Mouse (Mus musculus): ENCODE measurements at regions not wholly inside any gene's neighbourhood (a gene's known extent, or its start where the extent isn't known, plus 50 kb on each side); places are given as distances from the start of the nearest gene placed in this dataset.

DNA sequence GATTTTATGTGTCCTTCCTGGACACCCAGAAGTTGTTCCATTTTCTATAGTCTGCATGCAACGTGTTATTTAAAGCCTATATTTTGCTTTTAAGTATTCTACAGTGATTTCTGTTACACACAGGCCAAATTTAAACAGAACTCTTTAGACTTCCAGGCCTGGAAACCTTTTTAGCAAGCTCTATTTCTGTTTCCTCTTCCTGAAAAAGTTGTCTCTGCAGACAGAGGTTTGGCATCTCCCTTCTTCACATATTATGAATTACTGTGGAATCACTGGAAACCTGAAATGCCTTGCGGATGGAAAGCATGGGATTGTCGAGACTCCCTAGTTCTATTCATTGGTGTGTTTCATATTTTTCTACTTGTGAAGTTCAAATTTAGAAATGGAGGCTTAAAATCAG lies 530.7 kb downstream of the Cd109 start:
- DNase-seq: no peak

DNA sequence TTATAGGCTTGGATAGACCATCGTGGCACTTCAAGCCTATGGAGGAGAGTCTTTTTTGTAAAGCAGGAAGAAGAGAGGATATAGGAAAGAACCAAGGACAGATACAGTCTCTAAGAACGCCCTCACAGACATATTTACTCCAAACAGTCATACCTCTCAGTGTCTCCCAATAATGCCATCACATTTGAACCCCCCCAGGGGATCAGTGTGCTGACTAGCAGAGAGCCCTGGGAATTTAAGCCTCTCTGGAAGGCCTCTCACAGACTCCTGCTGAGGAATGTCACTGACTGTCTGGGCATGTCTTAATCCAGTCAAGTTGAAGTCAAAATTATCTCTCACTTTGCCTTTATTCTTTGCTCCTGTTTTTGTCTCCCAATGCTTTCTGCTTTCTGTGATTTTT lies 550.2 kb downstream of the Cd109 start:
- DNase-seq: no peak

DNA sequence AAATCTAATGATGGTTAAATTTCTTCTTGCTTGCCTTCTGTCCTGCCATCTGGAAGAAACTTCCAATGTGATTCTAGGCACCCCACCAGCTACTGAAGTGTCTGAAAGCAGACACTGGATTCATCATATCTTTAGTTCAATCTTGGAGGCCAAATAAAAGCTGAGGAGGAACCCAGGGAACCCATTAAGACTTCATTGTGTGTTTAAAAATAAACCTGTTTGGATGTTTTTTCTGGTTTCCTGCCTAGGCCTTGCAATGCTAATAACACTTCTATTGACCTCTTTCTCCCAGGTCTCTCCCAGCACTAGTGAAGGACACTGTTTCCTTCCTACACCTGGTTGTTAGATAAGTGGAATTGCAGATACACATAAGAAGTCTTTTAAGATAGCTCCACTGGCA lies 545.6 kb downstream of the Col12a1 start:
- DNase-seq: no peak

DNA sequence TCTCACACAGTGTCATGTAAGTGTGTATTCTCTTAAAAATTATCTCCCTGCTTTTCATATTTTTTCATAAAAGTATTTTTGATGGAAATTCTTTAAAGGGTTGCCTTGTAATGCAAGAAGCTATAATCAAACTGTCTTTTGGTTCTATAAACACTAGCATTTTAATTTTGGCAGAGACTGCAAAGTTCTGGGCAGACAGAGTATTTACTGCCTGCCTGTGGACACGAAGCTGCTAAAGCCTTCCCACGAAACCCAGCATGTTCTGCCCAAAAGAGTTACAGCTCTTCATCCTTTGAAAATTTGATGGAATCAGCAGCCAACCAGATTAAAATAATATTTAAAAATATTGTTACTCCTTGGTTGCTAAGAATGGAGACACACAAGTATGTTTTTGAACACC lies 538.7 kb downstream of the Col12a1 start:
- DNase-seq: no peak

DNA sequence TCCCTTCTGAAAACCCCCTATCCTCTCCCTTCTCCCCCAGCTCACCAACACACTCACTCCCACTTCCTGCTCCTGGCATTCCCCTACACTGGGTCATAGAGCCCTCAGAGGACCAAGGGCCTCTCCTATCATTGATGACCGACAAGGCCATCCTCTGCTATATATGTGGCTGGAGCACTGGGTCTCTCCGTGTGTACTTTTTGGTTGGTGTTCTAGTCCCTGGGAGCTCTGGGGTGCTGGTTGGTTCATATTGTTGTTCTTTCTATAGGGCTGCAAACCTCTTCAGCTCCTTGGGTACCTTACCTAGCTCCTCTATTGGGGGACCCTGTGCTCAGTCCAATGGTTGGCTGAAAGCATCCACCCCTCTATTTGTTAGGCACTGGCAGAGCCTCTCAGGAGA lies 523.2 kb downstream of the Col12a1 start:
- no peak for DNase-seq

DNA sequence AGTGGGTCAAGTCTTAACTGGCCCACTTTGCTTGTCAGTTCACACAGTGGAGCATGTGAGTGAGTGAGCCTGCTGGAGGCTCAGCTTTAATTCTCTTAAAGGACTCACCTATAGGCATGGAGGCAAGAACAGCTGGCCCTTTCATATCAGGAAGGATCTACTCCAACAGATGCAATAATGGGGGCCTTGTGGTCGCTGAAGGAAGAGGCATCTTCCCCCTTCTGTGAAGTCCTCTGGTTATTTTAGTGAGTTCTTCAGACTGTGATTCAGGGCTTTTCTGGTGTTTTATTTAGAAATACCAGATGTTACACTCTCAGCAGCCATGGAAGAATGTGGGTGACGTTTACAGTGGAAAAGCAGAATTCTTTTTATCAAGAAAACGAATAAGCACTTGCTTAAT lies 516.9 kb downstream of the Col12a1 start:
- no peak for DNase-seq

DNA sequence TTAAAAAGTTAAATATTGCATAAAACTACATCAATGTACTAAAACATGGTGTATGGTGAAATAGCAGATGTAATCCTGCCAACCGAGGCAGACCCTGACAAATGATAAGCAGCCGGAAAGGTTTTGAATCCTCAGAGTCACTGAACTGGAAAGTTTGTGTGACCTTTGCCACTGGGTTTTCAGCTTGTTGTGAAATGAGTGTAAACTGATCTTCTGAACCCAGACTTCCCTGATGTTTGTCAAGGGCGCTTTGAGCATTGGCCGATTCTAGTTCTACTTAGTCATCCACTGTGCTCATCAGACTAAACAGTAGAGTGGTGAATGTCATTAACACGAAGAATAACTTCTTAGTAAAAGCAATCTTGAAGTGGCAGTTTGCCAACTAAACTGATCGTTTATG lies 505.3 kb downstream of the Col12a1 start:
- no peak for DNase-seq

DNA sequence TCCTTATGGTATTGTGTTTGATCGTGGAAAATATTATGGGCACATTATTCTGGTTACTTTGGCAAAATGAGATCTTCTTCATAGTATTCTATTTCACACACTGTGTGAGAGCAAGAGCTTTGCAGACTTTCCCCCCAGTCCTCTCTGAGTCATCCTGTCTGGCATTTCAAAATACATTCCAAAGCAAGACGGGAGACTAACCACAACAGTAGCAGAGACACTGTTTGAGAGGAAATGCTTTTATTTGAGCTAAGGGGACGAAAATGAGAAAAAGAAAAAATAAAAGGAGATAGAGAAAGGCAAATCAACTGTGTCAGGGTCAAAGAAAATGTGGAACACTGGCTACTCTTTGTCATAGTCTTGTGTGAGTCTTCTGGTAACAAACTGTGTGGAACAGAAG lies 502.6 kb downstream of the Col12a1 start:
- no peak for DNase-seq

DNA sequence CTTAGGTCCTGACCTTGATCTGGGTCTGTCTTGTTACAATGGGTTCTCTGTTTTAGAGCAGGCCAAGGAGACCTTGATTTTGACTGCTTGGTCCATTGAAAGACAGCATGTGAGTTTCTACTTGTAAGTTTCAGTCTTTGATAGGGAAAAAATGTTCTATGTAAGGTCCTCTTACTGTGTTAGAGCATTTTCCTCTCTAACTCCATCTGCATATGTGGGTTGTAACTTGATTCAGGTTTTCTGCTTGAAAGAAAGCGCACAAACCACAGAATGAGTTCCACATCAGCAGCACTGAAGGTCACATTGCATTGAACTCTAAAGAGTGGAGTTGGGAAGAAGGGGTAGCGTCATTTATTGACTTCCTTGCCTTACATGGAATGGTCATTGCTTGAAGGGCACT lies 502.2 kb downstream of the Col12a1 start:
- no peak for DNase-seq

DNA sequence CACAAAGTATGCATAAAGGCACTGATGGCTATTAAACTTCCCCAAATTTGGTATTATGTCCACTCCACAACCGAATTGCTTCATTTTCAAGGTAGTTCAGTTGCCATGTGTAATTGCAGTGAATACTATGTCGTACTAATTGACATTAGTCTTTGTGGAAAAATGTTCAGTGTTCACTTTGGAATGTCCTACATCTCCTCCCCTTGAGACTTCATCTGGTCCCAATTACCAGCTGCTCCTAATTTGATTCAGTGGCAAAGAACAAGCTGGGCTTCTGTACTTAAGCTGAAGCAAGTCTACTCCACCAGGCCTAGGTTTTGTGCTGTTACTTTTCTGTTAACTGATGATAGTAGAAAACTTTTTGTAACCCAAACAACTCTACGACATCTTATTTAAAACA lies 485.6 kb downstream of the Col12a1 start:
- no peak for DNase-seq

DNA sequence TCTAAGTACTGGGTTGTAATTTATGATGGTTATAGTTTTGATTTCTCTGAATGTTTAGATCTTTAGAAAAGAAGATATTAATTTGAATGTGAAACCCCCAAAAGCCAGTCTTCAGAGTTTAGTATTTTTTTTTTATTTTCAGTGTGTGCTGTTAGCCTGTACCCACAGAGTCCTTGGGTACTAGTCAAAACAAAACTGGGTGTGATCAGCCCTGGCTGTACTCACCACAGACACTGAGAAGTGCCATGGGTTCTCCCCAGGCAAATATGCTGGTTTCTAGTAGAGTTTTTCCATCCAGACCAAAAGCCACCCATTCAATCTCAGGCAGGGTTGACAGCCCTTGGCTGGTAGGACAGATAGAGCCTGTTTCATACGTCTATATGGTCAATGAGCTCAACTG lies 484.9 kb downstream of the Col12a1 start:
- no peak for DNase-seq

DNA sequence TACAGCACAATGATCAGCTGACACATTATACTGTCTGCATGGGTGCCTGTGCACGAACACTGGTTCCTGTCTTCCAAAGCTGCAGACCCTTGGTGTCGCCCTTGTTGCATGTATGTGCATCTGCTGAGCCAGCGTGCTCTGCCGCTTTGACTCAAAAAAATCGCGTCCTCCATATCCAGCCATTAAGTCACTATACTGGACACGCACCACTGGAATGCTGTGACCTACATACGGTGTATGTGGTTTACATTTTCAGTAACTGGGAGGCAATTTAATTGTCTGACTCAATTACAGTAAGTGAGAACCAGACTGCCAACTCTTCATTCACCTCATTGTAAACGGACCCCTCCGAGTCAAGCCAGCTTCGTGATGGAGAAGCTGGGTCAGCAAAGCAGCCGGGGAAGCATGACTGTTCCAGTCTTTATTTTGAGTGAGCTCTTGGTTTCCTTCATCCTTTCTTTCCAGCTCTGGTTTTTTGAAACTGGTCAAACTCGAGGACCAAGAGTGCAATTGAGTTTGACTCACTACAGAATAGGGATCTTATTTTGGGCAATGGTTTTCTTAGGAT lies 448.9 kb downstream of the Col12a1 start:
- DNase-seq: no peak

DNA sequence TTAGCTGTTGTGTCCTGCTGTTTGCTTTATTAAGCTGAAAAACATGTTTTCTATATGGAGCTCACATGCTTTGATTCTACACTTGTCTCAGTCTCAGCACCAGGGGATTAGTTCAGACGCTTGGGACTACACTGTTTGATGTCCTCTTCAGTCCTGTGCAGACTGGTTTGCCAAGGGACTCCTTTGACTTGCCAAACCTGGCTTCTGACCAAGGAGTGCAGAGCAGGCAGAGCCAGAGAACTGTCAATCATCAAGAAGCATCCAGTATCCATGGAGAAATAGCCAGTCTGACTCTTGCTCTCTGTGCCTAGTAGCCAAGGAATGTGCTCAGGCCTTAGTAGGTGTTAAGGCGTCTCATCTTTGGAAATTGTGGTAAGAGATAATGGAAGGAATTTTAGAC lies 448.4 kb downstream of the Col12a1 start:
- DNase-seq: no peak

DNA sequence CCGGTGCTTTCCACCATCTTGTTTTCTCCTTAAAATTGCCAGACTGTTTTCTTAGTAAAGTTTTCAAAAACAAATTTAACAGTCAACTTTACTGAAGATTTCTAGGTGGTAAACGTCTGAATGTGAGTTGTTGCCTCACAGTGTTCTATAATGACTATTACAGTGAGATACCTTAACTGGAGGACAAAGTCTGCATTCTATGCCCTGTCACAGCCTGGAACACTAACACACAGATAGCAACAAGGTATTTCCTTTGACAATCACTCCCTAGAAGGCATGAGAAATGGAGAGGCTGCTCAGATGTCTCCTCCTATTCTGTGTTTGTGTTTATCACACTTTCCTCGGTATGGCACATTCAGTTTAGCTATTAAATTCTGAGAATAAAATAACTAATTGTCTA lies 430.8 kb downstream of the Col12a1 start:
- no peak for DNase-seq

DNA sequence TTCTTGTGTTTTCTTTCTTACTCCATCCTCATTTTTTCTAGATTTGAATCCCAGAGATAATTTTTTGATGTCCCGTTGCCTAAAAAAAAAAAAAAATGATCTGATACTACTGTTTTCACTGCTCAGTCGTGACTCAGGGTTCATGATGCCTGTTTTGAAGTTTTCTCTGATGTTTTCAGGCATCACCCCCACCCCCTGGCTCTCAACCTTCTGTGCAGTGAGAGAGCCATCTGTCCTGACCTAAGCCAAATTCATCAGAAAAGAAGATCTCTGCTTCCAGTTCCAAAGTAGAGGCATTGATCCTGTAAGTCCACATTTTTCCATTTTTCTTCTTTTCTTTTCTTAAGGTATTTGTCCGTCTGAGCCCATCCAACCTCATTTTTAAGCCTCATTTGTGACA lies 423.3 kb downstream of the Col12a1 start:
- DNase-seq: no peak

DNA sequence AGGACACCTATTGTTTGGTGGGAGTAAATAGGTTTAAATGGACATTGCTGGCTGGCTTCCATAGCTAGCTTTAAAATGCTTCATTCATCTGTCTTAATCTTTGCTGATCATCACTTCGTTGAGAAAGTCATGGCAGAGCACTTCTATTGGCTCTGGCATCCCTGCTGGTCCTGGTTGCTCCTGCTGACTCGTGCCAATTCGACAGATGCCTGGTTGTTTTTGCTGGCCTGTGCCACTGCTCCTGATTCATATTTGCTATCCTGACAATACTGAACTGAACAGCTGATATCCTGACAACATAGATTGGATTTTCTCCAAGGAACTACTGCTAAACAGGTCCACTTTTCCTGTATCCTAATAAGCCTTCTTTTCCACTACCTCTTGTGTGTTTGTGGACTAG lies 417.1 kb downstream of the Col12a1 start:
- DNase-seq: no peak

DNA sequence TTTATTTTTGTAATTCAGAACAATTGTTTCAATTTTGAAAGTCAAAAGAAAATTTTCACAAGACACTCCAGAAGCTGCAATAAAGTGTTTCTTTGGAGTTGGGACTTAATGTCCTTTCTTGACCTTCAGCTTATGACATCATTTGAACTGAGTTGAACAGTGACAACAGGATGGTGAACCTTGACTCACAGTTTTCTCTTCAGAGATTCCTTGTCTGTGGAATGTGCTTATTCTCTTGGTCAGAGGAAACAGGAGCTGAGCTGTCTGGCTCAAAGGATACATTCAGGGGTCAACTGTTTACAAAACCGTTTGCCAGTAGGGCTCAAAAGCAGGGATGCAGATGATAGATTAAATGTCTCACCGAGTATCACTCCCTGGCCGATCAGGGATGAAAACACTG lies 408.0 kb downstream of the Col12a1 start:
- no peak for DNase-seq

DNA sequence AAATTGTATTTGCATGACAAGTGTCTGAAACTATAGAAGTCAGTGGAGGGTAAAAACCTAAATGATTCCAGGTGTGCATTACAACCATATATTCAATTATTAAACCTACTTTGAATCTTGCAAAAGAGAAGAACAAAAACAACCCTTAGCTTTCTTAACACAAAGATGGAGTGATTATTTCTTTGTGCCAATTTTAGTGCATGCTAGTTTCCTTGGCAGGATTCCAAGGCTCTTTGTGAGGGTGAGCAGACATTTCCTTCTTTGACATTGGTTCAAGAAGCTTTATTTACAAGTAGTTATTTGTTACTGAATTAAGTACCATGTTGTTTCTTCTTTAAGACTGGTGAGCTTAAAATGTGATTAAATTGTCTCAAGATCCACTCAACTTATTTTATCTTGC lies 401.2 kb downstream of the Col12a1 start:
- DNase-seq: no peak

DNA sequence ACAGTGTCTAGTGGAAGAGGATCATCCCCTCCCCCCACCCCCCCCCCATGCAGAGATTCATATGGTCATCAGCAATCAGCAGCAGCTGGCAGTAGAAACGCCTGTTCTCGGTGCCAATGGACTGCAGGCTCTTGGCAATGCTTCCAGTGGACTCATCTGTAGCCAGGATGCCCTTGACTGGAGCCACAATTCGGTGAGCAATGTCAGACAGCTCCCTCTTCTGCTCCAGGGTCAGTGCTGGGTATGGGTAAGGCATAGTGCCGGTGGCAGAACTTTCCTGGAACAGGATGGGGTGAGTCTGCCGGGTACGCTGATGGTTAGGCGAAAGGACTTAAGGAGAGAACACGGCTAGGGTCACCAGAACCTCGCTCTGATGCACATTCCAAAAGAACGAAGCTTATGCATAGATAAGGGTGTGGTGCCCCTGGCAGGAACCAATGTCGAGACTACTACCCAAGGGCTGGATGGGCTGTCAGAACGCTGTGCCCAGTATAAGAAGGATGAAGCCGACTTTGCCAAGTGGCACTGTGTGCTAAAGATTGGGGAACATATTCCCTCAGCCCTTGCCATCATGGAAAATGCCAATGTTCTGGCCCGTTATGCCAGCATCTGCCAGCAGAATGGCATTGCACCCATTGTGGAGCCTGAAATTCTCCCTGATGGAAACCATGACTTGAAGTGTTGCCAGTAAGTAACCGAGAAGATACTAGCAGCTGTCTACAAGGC lies 372.1 kb downstream of the Col12a1 start:
- DNase-seq: no peak

DNA sequence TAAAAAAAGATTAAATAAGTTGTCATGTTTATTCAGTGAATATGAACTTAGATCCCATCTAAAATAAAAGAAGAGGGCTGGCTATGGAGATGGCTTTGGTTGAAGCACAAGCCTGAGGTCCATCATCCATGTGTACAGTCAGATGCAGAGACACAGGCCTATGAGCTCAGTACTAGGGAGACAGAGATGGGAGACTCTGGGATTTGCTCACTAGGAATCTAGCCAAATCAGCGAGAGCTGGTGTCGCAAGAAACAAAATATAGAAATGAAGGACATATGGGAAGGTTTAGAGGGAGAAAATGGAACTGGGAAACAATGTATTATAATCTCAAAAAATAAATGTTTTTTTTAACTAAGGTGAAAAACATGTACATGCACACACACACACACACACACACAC lies 326.6 kb downstream of the Col12a1 start:
- DNase-seq: no peak

DNA sequence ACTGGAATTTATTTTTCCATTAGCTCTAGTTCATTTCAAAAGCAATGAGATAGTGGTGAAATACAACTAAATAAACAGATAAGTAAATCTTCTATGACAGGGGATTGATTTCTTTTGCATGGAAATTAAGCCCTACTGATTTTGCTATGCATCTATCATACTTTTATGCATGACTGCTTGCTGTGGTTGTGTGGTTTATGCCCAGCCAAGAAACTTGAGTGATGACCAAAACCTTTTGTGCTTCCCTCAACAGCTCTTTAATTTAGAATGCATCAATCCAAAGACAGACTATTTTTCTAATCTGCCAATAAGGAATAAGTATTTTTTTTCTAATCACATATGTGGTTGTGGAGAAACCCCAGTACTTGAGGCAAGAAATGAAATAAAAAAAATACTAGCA lies 303.6 kb downstream of the Col12a1 start:
- DNase-seq: no peak

DNA sequence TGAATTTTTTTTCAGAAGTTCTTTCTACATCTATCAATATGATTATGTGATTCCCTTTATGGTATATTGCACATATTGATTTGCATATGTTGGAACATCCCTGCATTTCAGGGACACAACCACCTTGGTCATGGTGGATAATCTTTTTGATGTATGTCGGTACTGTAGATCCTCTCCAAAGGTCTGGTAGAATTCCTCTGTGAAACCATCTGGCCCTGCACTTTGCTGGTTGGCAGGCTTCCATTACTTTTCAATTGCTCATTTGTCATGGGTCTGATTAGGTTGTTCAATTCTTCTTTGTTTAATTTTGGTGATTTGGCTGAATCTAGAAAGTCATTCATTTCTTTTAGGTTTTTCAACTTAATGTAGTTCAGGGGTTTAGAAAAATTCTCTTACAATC lies 288.2 kb downstream of the Col12a1 start:
- DNase-seq: no peak

DNA sequence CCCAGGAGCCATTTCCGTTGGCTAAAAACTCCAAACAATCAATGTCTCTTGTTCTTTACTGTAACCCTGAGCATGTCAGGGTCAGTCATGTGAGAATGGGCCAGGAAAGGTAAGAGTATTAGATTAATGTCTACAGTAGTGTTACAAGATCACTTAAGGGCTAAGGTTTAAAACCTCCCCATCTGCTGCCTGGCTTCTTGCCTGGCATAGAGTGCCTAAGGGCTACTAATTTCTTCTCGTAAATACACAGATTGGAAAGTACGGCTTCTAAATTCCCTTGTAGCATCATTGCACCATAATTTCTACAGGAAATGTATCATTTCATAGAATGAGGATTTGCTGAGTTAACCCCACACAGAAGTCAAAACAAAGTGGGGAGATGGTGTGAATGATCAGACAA lies 281.0 kb downstream of the Col12a1 start:
- no peak for DNase-seq

DNA sequence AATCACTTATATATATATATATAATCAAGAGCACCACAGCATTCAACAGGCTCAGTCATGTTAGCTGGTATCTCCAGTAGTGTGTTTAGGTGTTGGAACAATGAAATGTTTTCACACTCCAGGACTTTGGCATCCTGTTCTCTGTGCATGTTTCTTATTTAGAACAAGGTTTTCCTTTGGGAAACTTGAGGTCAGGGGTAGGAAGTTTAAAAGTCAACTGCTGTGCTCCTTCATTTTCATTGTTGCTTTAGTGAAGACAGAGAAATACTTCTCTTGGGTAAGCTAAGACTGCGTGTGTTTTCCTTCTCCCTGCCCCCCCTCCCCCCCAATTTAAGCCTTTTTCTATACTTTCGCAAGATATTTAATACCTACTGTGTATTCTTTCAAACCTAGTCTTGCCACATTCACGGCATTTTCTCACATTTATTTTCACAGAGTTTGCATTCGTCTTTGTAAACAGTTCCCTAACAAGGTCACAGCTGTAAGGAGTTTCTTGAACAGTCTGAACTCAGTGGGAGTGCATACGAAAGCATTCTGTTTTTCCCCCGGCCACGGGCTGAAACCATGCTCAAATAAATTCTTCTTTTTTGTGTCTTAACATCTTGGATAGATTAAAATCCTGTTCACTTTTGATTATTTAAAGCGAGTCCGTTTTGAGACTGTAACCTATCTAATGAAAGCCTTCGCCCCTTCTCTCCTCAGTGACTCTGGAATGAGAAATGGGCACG lies 279.2 kb downstream of the Col12a1 start:
- DNase-seq: no peak

DNA sequence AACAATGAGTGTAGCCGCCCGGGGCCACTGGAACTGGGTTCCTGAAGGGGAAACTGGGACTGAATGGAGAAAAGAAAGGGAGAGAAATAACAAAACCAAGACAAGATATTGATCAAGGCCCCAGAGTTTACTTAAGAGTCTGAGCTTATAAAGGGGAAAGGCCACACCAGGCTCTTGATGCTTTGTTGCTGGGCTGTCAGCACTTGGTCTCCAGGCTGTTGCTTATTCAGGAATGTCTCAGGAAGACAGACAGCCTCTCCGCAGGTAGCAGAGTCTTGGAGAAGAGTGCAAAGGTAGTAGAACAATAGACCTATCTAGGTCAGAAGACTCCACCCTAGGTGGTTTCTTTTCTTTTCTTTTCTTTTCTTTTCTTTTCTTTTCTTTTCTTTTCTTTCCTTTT lies 263.4 kb downstream of the Col12a1 start:
- DNase-seq: no peak
